Mouse (Mus musculus) heart, postnatal 10 days (tissue): ENCODE data around the gene Dusp13. TPM values are rescaled to one million over a fixed set of nuclear protein-coding genes. Genes with fewer than 3 reads are reported as not detected.

ENCODE experiments used
- DNase-seq, 2 experiments: peaks; one replicate each; pipeline ENCODE4 v3.0.0; 2021
- intact Hi-C: fragments of 180-260 bp; cut with DNase I; formaldehyde crosslinking; loops from one replicate; pipeline ENCODE4 v1.15.1; 2025
- total RNA-seq, 2 experiments: library from RNA; stranded (reverse); gene quantifications; 2 replicates each; pipeline ENCODE4 v1.2.3; 2021

The Dusp13 gene
- under 1 TPM in 1 of 2 experiments, not detected in 1; 0.60 TPM for total RNA-seq

DNA sequence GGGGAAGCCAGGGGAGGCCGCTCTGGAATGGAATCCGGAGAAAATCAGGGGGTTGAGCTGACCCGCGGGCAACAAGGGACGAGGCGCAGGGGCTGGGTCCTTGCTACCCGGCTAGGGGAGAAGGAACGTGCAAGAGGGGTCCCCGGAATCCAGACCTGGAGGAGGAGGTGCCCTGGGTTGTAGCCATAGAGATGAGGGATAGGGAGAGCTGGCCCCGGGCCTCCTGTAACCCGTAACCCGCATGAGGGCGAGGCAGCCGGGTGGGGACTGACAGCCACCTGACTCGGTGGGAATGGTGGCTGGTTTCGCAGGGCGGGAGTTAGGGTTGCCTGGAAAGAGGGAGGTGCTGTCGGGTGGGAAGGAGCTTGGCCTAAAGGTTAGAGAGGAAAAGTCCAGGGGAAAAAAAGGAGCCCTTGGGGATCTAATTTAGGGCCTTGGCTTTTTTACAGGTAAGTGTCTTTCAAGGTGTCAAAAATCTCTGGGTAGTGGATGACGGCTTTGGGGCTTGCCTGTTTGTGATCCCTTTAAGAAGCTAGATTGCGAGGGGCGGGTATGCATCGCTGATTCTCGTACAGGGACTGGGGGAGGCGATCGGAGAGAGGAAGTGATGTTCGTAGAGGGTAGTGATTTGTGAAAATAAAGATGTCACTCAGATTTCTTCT lies at the start of gene Dusp13:
TSS of gene Dusp13 (minus strand) at position 301 of the 662 bp plus-strand sequence.
- peak; percentile 73 to 78 for DNase-seq
- intact Hi-C loops, result loop anchor here (2.0 to 5.0 kb wide), 3 partner anchors 61 to 98 kb away; partner anchors contain the start of gene Comtd1

DNA sequence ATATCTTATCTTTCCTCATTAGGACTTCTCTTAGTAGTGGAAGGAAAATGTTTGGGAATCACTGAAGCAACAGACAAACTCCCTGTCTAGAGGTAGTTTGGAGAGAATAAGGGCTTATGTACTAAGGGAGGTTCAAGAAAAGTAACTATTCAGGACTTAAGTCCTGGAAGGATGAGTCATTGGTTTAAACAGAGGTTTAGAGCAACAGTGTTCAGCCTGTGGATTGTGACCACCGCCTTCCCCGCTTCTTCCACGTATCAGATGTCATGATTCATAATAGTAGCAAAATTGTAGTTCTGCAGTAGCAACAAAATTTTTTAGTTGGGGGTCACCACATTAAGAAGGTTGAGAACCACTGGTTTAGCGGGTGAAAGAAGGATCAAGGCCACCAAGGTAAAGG lies 49.7 kb upstream of the Dusp13 start:
- DNase-seq, result no peak
- intact Hi-C loops, result no loop called here

DNA sequence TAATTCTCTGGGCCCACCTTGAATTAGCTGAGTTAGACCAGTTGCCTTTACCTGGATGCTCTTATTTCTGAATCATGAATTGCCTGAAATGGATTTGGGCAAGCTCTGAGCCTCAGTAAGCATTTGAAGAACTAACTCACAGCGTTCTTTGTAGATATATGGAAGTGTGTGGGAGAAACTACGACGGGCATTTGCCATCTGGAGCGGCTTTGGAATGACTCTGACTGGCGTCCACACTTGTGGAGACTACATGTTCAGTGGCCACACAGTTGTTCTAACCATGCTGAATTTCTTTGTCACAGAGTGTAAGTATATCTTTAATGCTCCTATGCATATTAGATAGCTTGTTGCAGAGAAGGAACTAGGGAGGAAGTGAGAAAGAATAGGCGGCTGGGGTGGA lies 41.3 kb upstream of the Dusp13 start:
- DNase-seq, result no peak
- intact Hi-C loops, result no loop called here

DNA sequence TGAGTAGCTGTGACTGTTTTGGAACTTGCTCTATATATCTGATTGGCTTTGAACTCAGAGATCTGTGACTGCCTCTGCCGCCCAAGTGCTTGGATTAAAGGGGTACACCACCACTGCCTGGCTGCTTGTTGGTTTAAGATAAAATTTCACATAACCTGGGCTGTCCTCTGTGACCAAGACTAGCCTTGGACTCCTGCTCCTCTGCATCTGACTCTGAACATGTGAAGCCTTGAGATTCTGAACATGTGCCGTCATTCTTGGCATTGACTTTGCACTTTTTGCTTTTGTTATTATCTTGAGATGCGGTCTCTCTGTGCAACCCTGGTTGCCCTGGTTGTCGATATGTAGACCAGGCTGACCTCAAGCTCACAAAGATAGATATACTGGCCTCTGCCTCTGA lies 40.7 kb upstream of the Dusp13 start:
- intact Hi-C loops, result no loop called here
- no peak for DNase-seq

DNA sequence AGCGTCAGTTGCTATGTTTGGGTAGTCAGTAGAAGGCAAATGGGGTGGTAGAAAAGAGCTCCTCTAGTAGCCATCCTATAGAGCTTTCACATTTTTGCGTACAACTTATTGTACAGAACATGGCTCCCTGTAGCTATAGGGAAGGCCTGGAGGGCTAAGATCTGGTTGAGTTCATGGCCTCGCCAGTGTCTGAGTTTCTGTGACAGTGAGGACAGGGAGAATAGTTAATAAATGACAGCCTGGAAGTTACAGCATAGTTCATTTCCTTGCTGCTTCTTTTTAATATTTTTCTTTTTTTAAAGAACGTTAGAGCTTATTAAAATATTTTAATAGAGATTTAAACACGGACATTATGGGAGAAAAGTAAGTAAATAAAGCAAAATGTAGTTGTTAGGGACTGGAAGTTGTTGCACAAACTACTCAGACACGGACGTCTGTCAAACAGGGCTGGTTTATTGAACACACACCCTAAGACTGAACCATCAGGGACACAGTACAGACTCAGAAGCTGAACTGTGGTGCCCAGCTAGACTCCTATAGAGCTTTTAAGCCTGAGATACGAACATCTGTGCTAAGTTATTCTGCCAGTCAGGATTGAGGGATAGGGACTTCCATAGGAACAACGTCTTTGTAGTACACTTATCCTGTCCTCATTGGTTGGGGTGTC lies 39.7 kb upstream of the Dusp13 start:
- intact Hi-C loops, result no loop called here
- no peak for DNase-seq

DNA sequence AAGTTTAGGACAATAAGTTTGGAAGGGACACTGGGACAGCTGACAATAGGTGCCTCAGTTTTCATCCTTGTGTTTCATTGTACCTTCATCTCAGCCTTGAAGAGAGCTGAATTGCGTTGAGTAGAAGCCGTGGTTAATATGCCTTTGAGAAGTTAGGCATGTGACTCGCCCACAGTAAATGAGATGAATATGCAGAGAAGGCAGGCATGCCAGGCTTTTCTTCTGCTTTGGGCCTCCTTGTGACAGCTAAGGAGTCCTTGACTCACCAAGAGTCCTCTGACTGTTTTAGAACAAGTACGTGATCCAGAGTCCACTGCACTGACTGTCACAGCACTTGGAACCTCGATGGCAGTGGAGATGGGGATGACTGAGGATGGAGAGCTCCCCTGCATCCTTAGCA lies 37.1 kb upstream of the Dusp13 start:
- no peak for DNase-seq
- intact Hi-C loops, result no loop called here

DNA sequence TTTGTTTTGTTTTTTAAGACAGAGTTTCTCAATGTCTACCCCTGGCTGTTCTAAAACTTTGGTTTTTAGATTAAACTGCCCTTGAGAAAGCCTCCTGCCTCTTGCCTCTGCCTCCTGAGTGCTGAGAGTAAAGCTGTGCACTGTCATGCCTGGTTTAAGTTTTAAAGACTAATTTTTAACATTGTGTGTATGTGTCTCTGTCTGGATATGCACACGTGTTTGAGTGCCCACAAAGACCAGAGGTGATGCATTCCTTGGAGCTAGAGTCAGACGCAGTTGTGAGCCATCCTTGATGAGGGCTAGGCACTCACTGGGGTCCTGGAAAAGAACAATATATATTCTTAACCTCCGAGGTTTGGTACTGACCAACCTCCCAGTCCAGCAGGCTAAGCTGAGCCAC lies 36.4 kb upstream of the Dusp13 start:
- no peak for DNase-seq
- intact Hi-C loops, result no loop called here

DNA sequence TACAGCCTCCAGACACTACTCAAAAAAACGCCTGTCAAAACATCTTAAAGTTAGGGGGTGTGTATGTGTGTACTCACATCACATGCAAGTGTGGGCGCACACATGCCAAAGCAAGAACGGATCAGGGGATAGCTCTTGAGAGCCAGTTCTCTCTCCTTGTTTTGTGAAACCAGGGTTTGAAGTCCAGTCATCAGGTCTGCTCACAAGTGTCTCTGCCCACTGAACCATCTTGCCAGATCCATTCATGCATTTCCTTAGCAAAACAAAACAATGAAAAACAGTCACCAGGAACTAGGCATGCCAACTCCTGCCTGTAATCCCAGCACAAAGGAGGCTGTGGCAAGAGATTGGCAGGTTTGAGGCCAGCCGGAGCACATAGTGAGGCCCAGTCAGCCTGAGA lies 35.5 kb upstream of the Dusp13 start:
- no peak for DNase-seq
- intact Hi-C loops, result no loop called here

DNA sequence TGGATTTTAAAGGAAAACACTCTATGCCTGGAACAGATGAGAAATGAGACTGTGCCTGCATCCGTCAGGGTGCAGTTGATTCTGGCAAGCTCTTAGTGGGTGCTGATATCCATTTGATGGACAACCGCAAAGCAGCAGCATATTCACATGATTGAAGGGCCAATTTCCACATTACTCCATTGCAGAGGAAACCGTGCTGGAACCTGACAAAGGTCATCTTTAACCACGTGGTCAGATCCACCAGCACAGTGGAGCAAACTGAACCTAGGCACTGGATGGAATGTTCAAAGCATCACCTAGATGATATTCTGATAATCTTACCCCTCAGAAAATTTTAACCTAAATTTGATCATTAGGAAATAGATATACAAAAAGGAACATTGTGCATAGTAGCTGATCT lies 25.2 kb upstream of the Dusp13 start:
- DNase-seq, result no peak
- intact Hi-C loops, result no loop called here

DNA sequence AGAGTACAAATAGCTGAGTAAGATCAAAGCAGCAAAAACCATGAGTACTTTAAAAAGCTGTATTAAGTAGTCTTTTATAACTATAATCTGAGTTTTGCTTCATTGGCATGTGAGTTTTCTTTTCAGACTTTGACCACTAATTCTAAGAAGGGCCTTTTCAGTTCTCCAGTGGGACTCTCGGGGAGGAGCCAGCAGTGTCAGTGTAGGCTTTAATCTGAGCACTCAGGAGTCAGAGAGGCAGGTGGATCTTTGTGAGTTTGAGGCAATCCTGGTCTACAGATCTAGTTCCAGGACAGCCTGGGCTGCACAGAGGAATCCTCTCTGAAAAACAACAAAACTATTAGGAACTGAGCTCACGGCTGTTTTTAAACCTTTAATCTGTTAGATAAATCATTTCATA lies 23.0 kb upstream of the Dusp13 start:
- intact Hi-C loops, result no loop called here
- no peak for DNase-seq

DNA sequence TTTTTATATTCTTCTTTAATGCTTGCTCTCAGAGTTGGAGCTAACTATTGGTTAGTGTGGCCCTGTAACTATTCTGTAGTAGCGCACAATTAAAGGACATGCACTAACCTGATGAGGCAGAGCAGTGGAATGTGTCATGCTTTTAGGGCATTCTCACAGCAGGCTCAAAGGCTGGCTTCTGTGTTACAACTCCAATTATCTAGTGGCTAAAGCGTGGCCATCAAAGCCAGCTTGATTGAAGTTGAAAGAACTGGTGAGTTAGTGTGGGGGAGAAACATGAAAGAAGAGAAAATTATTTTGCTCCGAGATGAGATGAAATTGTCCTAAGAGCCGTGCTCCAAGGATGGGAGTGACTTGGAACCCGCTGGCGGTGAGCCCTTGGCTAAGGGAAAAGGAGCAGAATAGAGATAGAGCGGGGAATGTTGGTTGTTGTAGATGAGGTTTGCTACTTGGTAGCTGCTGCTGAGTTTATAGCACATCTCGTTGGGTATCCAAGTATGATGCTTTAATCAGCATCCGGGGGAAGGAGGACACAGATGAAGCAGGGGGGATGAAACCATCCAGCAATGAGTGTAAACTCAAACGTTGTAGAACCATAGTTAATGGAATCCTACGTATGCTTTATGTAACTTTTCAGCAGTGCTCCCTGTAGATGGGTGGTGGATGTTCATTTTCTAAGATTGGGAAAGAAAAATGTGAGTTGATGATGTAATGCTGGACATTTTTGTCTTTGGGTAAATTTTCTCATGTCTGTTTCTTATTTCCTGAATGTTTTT lies 21.7 kb upstream of the Dusp13 start:
- intact Hi-C loops, result no loop called here
- DNase-seq, result peak; percentile 29

DNA sequence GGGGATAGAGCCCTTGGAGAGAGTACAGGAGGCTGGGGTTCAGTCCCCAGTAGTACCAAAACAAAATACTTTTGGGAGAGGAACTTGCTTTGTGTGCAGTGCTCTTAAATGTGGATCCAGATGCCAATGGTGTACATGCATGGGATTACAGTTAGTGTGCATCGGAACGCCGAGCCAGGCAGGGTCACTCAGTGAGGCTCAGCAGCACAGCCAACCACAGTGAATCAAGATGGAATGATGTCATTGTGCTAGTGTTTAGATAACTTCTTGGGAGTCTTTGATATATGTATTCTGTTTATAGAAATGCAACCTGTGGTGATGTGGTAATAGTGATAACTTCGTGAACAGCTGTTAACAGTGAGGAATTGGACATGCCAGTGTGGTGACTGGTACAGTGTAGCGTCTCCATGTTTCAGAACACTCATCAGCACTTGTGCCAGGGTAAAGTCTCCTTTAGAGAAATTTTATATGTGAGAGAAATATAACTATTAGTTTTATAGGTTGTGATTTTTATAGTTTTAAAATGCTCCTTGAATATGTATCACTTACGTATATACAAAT lies 15.5 kb upstream of the Dusp13 start:
- DNase-seq, result no peak
- intact Hi-C loops, result no loop called here

DNA sequence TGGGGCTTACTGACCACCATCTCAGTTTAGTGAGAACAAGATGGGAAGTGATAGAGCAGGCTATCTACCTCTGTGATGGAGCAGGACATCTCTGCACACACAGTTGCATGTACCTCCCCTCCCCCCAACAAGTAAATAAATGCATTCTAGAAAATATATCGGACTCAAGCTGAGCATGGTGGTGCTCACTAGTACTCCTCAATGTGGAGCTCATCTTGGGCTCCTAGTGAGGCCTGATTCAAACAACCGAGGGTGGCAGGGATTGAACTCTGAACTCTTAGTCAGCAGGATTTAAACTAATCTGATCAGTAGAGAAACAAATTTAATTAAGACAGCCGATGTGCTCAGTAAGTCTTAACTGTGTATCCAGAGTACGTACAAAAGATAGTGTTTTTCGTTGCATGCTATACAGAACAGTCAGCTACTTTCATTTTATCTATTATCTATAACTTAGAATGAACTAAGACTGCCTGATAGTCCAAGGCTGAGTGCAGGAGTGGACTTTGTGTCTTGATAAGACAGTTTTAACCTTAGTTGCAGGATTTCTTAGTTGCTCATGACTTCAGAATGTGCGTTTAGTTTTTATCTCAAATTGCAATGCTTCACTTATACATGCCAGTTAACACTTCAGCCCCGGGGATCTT lies 14.9 kb upstream of the Dusp13 start:
- intact Hi-C loops, result no loop called here
- DNase-seq, result no peak

DNA sequence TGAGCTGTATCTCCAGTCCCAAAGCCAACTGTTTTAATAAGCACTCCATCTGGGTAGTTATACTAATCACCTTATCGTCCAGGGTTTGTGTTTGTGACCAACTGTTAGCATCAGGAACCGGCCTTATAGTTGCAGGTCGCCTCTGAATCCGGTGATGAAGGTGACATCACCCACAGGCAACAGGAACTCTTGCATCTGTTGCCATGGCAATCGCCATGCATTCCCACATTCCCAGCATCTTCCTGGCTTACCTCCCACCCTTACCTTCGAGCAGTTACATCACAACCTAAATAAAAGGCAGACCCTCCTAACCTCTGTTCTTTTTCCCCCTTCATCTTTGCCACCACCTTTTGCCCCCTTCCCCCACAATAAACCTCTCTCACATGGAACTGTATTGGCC lies 13.7 kb upstream of the Dusp13 start:
- DNase-seq, result no peak
- intact Hi-C loops, result no loop called here

DNA sequence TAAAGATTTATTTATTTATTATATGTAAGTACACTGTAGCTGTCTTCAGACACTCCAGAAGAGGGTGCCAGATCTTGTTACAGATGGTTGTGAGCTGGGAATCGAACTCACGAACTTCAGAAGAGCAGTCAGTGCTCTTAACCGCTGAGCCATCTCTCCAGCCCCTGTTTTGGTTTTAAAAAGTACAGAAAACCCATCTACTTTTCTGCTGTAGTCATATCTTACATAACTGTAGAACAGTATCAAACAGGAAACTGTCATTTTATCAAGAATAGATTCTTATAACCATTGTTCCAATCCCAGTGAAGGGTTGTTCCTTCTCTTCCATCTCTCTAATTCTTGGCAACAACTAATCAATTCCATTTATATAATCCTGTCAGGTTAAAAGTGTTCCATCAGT lies 12.8 kb upstream of the Dusp13 start:
- intact Hi-C loops, result no loop called here
- DNase-seq, result no peak

DNA sequence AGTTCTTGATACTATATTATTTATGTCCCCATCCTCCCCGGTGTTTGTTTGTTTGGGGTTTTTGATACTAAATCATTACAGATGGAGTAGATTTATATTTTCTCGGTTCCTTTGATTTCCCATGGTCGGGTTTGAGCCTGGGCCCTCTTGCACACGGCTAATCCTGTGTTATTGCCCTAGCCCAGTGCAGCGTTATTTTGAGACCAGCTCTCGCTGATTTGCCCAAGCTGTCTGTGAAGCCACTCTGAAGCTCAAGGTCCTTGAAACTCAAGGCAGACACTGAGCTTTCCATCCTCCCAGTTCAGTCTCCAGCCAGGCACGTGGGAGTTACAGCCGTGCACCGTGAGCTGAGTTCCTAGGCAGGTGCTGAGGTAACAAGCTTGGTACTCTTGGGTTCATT lies 10.6 kb upstream of the Dusp13 start:
- DNase-seq, result no peak
- intact Hi-C loops, result no loop called here

DNA sequence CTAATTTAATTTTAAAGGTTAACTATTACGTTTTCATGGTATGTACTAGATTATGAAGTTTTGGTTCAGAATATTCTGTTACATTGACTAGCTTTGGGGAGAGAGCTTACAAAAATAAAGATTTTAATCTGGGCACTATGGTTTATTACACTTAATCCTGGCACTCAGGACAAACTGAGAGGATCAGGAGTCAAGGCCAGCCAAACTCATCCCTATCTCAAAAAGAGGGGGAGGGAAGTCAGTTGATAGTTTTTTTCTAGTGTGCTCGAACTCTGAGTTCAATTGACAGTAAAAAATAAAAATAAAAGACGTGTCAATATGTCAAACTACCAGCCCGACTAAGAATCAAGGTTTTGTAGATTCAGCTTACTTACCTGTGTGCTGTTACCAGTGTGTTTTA lies 2.4 kb upstream of the Dusp13 start:
- intact Hi-C loops, result loop anchor here (5.0 kb wide), 2 partner anchors 59 to 79 kb away; no protein-coding TSS in a partner anchor
- DNase-seq, result no peak

DNA sequence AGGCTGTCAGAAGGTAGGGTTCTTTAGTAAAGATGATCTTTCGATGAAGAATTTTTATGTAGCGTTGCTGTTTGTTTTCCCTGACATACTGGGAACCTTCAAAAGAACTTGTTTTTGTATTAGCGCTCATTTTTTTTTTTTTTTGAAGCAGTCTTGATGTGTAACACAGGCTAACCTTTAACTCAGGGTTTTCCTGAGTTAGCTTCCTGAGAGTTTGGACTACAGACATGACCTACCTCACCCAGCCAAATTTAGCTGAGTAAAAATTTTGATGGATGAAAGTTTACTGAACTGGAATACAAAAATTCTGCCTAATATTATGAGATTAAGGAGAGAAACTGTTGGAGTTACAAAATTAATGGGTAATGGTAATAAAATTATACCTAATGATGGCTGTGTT lies 1.4 kb upstream of the Dusp13 start:
- intact Hi-C loops, result loop anchor here (5.0 kb wide), 2 partner anchors 60 to 80 kb away; no protein-coding TSS in a partner anchor
- no peak for DNase-seq

DNA sequence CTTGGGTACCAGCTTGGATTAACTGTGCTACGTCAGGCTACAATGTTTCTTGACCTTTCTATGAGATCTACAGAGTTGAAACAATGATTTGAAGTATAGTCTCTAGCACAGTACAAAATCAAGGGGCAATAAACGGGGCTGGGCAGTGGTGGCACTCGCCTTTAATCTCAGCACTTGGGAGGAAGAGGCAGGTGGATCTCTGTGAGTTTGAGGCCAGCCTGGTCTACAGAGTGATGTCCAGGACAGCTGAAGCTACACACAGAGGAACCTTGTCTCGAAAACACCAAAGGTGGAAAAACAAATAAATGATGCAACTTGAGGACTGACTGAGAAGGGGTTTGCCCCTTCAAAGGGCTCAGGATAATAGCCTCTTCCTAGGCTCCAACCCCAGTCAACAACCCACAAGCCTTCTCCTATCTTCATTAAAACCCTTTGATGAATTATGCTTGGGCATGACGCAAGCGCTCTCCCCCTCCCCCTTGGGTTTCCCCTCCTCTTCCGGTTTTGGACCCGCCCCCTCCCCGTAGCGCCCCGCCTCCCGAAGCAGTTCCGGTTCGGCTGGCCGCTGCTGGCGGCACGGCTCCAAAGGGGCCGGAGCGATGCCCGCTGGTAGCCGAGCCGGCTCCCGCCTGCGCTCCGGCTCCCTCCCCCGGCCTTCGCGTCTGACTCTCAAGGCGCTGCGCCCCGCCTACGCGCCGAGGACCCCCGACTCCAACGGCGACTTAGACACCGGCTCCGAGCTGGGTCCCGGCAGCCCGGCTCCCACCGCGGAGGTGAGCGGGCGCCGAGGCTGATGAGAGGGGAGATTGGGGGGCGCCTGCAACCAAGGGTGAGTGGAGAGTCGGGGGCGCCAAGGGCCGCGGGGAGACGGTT lies 737 bp downstream of the Dusp13 start, which contains the start of gene Samd8:
TSS of gene Samd8 (plus strand) at position 524 of the 873 bp plus-strand sequence.
- intact Hi-C loops, result loop anchor here (2.0 to 5.0 kb wide), 3 partner anchors 62 to 99 kb away; partner anchors contain the start of gene Comtd1
- peak; percentile 87 to 88 for DNase-seq
